Mouse (Mus musculus): Measurements from ENCODE around the gene Cgnl1. TPM values are rescaled to one million over a fixed set of nuclear protein-coding genes. Genes with fewer than 3 reads are reported as not detected.
A peak's percentile ranks its signal among the peaks of the same experiment; 100 is the strongest.

Gene Cgnl1
- total RNA-seq, 4 experiments from 2014 or later, result 28.4 to 41.6 (median 30.4) TPM

- no peak for DNase-seq (ENCODE audit: low spot score)
Observed at GRCm38 (mm10) chr9:71716995-71717394, 54.4 kb downstream of the Cgnl1 start.

GRCm38 (mm10) chr9:71710776-71711175, 60.6 kb downstream of the Cgnl1 start:
- DNase-seq (ENCODE audit: low spot score), result no peak

GRCm38 (mm10) chr9:71709199-71709598, 62.2 kb downstream of the Cgnl1 start:
- no peak for DNase-seq (ENCODE audit: low spot score)

GRCm38 (mm10) chr9:71707989-71708388, 63.4 kb downstream of the Cgnl1 start:
- no peak for DNase-seq (ENCODE audit: low spot score)

GRCm38 (mm10) chr9:71704332-71705014, 66.9 kb downstream of the Cgnl1 start:
- DNase-seq (ENCODE audit: low spot score), result no peak

GRCm38 (mm10) chr9:71699087-71699486, 72.3 kb downstream of the Cgnl1 start:
- no peak for DNase-seq (ENCODE audit: low spot score)

- no peak for DNase-seq (ENCODE audit: low spot score)
Observed at GRCm38 (mm10) chr9:71698116-71698515, 73.3 kb downstream of the Cgnl1 start.

- DNase-seq (ENCODE audit: low spot score), result no peak
Observed at GRCm38 (mm10) chr9:71697189-71697588, 74.2 kb downstream of the Cgnl1 start.

- DNase-seq (ENCODE audit: low spot score), result peak; percentile 64
Observed at GRCm38 (mm10) chr9:71696762-71697161, 74.6 kb downstream of the Cgnl1 start.

- DNase-seq (ENCODE audit: low spot score), result no peak
Observed at GRCm38 (mm10) chr9:71695133-71695532, 76.3 kb downstream of the Cgnl1 start.

- DNase-seq (ENCODE audit: low spot score), result no peak
Observed at GRCm38 (mm10) chr9:71694223-71694622, 77.2 kb downstream of the Cgnl1 start.

- DNase-seq (ENCODE audit: low spot score), result no peak
Observed at GRCm38 (mm10) chr9:71693771-71694170, 77.6 kb downstream of the Cgnl1 start.

- DNase-seq (ENCODE audit: low spot score), result no peak
Observed at GRCm38 (mm10) chr9:71692165-71692564, 79.2 kb downstream of the Cgnl1 start.

GRCm38 (mm10) chr9:71689369-71690073, 81.9 kb downstream of the Cgnl1 start:
- DNase-seq (ENCODE audit: low spot score), result no peak

- no peak for DNase-seq (ENCODE audit: low spot score)
Observed at GRCm38 (mm10) chr9:71686463-71686862, 84.9 kb downstream of the Cgnl1 start.

- no peak for DNase-seq (ENCODE audit: low spot score)
Observed at GRCm38 (mm10) chr9:71684772-71685171, 86.6 kb downstream of the Cgnl1 start.

- no peak for DNase-seq (ENCODE audit: low spot score)
Observed at GRCm38 (mm10) chr9:71680381-71680780, 91.0 kb downstream of the Cgnl1 start.

- DNase-seq (ENCODE audit: low spot score), result peak; percentile 53
Observed at GRCm38 (mm10) chr9:71679103-71679815, 92.1 kb downstream of the Cgnl1 start.

GRCm38 (mm10) chr9:71676988-71677688, 94.3 kb downstream of the Cgnl1 start:
- DNase-seq (ENCODE audit: low spot score), result no peak

GRCm38 (mm10) chr9:71675799-71676414, 95.5 kb downstream of the Cgnl1 start:
- DNase-seq (ENCODE audit: low spot score), result no peak

- no peak for DNase-seq (ENCODE audit: low spot score)
Observed at GRCm38 (mm10) chr9:71675216-71675615, 96.2 kb downstream of the Cgnl1 start.

All from heart, adult 8-10 months (tissue).